Mouse (Mus musculus): ENCODE results near the gene Chrna7. TPM values are rescaled to one million over a fixed set of nuclear protein-coding genes. Genes with fewer than 3 reads are reported as not detected.

Gene Chrna7
- total RNA-seq, 1 experiment from 2014 or later: not detected

GRCm38 (mm10) chr7:63109348-63109747 is 103.0 kb downstream of the Chrna7 start:
- ATAC-seq (ENCODE audit: extremely low read depth, insufficient number of reproducible peaks, low FRiP score, poor library complexity, severe bottlenecking): no peak

- ATAC-seq (ENCODE audit: extremely low read depth, insufficient number of reproducible peaks, low FRiP score, poor library complexity, severe bottlenecking): no peak
These were observed 126.4 kb downstream of the Chrna7 start for GRCm38 (mm10) chr7:63085954-63086353.

GRCm38 (mm10) chr7:63084351-63085003 is 127.9 kb downstream of the Chrna7 start:
- ATAC-seq (ENCODE audit: extremely low read depth, insufficient number of reproducible peaks, low FRiP score, poor library complexity, severe bottlenecking): no peak

GRCm38 (mm10) chr7:63060996-63061395 is 151.4 kb downstream of the Chrna7 start:
- no peak for ATAC-seq (ENCODE audit: extremely low read depth, insufficient number of reproducible peaks, low FRiP score, poor library complexity, severe bottlenecking)

Other genes starting within 250 kb of the Chrna7 start
- gene Otud7a, start 232.2 kb upstream of the Chrna7 start, total RNA-seq (2017): not detected in 2 replicates

All from neutrophil, adult 5-6 weeks (primary cell).